Mouse (Mus musculus): ENCODE data around the gene BC034090. TPM values are rescaled to one million over a fixed set of nuclear protein-coding genes. Genes with fewer than 3 reads are reported as not detected.

BC034090 gene
- total RNA-seq, 2 experiments from 2014 or later = 7.9 to 10.7 TPM

DNA sequence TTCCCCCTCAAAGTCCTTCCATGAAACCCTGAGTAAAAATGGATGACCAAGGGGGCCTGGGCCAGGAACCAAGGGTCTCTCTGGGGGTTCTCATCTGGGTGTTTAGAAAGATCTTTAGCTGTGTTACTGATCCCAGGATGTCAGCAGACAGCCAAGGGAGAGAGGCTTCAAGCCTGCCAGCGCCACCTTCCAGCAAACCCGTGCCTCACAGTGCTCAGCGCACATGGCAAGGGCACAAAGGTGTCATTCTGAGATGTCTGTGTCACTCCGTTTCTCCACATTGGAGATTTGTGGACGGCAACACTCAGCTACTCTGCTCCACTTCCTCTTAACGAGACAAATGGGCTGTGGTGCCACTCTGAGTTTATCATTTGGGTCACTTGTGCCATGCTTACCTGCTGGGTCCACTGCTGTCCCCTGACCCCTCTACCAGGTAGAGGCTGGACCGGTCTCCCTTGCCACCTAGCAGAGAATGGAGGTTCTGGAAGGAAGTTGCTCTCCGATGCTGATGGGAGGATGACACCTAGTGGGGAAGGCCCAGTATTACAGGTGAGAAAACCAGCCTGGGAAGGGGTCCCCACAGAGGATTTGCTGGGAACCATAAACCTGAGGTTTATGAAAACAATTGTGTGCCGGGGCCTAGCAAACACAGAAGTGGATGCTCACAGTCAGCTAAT, 26.2 kb downstream of the BC034090 start:
- DNase-seq (ENCODE audit: low spot score in 2 of 2) = peak; percentile 63 to 68

- no peak for DNase-seq (ENCODE audit: low spot score in 2 of 2)
Observed at GRCm38 (mm10) chr1:155216844-155217243, 27.4 kb downstream of the BC034090 start.

DNA sequence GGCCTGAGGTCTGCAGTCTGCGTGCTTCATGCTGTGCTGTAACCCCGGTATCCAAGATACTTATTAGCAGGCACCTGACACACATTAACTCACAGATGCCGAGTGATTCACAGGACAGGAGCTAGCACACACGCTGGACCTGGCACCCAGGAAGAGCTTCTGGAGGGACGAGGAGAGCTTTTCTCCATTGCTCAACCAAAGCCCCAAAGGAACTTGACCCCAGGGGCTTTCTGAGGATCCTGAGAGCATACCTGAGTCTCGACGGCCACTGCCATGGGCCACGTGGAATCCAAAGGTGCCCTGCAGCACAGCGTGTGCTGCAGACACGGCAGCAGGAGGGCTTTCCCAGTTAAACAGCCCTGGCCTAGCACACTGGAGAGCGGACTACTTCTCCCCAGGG, 27.9 kb downstream of the BC034090 start:
- no peak for DNase-seq (ENCODE audit: low spot score in 2 of 2)

- DNase-seq (ENCODE audit: low spot score in 2 of 2) = peak; percentile 76 to 78
Observed at GRCm38 (mm10) chr1:155215066-155215764, 29.0 kb downstream of the BC034090 start.

DNA sequence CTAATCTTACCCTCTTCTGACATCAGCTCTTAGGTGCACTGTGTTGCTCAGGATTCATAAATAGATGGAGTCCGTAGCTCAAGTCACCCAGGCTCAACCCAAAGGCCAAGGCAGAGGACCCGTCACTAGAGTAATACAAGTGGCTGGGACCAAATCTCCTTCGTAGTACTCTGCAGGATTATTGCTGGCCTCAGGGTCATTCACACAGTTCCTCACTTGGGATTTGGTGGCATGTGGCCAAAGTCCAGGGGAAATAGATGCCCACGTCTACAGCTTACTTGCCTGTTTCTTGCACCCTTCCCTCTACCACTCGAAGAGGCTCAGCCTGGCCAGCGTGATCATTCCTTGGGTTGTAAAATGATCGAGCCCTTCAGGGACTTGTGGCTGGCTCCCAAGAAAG, 30.3 kb downstream of the BC034090 start:
- DNase-seq (ENCODE audit: low spot score in 2 of 2) = no peak

GRCm38 (mm10) chr1:155212936-155213774, 31.1 kb downstream of the BC034090 start:
- no peak for DNase-seq (ENCODE audit: low spot score in 2 of 2)

- DNase-seq (ENCODE audit: low spot score in 2 of 2) = no peak
Observed at GRCm38 (mm10) chr1:155212493-155212892, 31.8 kb downstream of the BC034090 start.

DNA sequence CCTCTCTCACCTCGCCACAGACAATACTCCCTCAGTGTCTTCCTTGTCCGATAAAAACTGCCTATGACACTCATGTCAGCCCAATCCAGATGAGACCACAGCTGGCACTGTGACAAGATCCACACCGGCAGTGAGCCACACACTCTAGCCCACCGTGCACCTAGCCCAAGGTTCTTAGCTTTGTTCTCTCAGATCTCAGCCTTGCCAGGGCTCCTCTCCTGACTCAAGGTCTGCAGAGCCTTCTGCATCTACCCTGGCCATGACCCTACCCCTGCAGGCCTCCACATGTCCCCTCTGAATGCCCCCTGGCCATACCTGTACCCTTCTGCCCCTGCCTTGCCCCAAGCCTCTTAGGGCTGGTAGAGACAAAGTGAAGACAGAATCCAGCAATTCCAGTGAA, 32.2 kb downstream of the BC034090 start:
- DNase-seq (ENCODE audit: low spot score in 2 of 2) = no peak

DNA sequence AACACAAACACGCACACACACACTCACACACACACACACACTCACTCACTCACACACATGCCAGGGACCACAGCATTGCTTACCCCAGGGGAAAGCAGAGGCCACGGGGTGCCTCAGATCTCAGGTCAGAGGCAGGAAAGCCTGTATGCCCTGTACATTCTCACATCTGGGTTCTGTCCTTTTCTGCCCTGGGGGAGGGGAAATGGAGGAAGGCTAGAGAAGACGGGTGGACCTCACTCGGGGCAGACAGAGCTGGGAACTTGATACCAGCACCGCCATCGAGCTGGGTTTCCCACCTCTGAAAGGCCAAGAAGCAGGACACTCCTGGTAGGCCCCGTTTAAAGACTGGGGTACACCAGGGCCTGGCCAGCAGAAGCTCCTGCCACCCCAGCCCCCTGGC, 33.2 kb downstream of the BC034090 start:
- DNase-seq (ENCODE audit: low spot score in 2 of 2) = no peak

DNA sequence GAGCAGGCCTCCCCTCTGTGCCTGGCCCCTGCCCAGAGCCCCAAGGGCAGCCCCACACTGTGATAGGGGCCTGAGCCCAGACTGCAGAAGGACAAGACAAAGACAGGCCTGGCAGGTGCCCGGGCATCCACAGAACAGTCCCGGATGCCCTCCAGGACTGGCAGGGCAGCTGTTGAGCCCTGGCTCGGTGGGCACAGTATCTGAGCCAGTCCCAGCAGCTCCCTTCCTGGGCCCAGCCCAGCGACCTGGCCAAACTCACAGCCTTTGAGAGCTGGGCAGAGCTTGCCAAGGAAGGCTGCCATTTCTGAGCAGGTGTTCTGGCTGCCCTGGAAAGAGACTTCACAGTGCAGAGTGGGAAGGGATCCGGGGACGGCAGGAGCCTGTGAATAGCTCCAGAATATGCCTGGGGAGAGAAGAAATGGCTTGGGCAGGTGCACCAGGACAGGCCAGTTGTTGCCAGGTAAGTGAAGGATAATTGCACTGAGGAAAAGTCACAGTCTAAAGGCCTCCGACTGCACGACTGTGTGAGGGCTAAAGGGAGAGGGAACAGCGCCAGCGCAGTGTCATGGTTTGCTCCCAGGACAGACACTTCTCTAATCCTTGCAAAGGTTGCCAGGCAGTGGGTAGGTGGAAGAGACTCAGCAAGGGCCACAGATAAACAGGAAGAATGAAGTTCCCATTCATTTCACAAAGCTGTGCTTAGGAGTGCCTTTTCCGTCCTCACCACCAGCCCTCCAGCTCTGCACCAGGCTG, 34.1 kb downstream of the BC034090 start:
- DNase-seq (ENCODE audit: low spot score in 2 of 2) = no peak

- no peak for DNase-seq (ENCODE audit: low spot score in 2 of 2)
Observed at GRCm38 (mm10) chr1:155207859-155208258, 36.4 kb downstream of the BC034090 start.

DNA sequence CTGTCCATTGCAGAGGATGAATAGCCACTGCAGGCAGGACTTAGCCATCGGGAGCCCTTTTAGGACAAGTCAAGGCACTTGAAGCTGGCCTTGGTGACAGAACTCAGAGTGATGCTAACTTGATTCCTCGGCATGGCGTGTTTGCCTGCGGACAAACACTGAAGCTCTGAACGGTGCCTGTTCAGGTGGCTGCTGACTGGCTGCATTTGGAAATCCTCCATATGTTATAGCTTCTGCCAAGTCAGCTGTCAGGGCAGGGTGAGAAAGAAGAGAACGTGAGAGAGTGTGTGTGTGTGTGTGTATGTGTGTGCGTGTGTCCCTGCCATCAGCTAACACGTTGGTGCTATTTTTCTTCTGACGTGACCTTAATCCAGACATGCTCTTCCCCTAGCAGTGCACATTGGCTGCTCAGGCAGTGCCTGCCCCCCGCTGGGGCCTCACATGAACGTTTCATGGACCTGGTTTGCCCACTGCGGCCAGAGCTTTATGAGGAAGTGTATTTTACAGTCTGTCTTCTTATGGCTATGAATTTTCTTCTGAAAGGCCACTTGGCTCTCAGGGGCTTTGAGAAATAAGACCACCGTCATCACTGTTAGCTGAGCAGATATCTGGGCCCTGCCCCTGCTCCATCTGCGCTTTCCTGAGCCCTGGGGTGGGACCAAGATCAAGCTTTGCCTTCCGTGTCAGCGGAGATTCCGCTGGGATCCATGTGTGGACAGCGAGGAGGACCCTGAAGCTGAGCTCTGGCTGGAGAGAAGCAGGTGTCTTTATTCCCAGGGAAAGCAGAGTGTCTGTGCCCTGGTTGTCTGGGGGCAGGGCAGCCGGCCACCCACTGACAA, 38.2 kb downstream of the BC034090 start:
- DNase-seq (ENCODE audit: low spot score in 2 of 2) = no peak

DNA sequence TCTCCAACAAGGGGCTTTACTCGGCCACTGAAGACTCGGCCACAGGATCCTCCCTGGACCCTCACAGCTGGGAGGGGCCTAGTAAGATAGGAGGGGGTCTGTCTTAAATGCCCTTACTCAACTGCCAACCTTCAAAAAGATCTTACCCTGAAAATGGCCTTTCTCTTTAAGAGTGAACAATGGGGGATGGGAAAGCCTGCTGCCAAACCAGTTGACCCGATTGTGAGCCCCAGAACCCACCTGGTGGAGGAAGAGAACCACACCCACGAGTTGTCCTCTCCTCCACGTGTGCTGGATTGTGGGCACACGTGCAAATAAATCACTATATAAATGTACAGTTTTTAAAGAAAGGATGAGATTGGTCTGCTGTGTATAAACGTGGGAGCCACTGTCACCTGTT, 38.9 kb downstream of the BC034090 start:
- no peak for DNase-seq (ENCODE audit: low spot score in 2 of 2)

DNA sequence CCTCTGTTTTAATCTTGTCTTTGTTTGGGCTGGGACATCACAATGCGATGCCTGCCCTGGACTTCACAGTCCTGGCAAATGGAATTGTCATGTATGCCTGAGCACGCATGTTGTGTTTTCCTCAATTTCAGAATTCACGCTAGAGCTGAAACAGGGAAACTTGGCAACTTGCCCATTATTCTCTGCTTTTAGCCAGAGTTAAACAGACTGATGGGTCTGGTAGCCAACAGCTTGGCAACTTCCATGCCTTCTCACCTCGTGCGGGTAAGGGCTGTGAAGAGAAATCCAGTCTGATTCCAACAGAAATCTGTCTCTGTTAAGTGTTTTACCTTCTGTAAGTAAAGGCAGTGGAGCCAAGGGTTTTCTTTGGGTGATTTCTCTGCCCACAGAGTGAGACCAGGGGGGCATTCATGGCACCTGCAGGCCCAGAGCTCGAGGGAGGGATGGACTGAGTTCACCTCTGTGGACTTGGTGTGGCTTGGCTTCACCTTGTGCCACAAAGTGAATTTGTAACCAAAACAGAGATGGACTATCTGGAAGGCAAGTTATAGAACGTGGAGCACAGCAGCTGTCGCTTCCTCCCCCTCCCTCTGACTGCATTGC, 39.6 kb downstream of the BC034090 start:
- no peak for DNase-seq (ENCODE audit: low spot score in 2 of 2)

- DNase-seq (ENCODE audit: low spot score in 2 of 2) = no peak
Observed at GRCm38 (mm10) chr1:155203954-155204353, 40.3 kb downstream of the BC034090 start.

DNA sequence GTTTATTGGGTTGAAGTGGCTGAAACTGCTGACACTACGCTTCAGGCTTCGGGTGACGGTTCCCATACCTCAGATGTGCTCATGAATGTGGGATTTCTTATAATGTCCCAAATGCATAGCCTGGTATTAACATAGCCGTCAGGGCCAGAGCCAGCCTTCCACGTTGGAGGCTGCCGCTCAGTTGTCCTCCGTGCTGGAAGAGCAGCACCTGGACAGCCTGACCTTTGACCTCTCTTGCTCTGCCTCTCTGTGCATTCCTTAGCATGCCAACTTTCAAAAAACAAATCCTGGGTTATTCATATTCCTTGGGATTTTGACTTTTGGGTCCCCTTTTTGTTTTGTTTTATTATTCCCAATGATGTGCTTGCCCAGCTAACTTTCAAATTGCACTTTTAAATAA, 41.1 kb downstream of the BC034090 start:
- no peak for DNase-seq (ENCODE audit: low spot score in 2 of 2)

DNA sequence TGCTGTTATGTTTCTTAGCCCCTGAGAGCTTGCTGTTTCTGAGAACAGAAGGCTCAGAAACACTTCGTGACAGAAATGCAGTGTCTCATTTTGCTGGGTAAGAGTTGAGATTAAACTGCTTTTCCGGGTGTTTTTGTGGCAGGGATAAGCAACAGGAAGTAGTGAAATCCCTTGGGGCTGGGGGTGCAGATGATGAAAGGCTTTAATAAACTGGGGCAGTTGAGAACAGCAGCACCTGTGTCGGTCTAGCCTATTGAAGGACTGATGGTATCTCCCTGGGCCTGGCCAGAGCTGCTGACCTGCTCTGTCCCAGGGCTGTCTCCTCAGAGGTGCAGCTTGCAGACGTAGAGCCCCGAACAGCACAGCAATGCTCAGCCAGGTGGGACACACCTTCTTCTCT, 41.8 kb downstream of the BC034090 start:
- no peak for DNase-seq (ENCODE audit: low spot score in 2 of 2)

DNA sequence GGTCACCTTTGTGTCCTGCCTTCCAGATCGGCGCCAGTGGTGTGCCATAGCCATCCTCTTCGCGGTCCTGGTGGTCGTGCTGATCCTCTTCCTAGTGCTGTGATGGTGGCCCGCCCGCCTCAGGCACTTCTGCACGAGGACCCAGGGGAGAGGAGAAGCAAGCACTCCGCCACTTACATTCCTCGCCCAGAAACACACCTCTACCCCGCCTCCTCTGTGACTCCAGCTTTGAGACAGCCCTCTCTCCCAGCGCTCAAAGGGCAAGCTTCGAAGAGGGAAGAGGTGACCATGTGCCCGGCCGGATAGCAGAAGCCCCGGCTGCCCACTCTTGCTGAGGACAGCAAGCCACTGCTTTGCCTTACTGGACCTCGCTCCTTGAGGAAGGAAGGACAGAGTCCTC, 42.3 kb downstream of the BC034090 start:
- DNase-seq (ENCODE audit: low spot score in 2 of 2) = no peak

DNA sequence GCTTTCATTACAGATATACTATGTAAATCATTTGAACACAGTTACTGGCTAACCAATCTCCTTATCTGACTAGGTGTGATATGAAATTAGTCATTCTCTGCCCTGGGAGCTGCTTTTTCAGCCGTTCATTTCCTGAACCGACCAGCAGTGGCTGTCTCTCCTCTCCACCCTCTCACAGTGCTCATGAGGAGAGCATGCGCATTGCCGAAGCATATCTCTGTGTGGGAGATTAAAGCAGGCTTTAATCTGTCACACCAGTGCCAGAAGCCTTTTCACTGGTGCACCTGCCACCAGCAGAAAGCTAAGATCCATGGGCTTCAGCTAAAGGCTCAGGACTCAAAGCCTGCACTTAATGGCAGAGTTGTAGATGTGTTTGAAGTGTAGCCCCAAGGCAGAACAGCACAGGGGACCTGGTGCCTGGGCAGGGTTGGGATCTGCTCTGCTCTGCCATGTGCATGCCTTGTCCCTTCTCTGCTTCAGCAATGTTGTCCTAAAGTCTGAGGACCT, 42.8 kb downstream of the BC034090 start:
- DNase-seq (ENCODE audit: low spot score in 2 of 2) = no peak

GRCm38 (mm10) chr1:155200967-155201366, 43.3 kb downstream of the BC034090 start:
- no peak for DNase-seq (ENCODE audit: low spot score in 2 of 2)
